8 mouse cellular contexts compared by ENCODE assay signal in the genomic region with DNA sequence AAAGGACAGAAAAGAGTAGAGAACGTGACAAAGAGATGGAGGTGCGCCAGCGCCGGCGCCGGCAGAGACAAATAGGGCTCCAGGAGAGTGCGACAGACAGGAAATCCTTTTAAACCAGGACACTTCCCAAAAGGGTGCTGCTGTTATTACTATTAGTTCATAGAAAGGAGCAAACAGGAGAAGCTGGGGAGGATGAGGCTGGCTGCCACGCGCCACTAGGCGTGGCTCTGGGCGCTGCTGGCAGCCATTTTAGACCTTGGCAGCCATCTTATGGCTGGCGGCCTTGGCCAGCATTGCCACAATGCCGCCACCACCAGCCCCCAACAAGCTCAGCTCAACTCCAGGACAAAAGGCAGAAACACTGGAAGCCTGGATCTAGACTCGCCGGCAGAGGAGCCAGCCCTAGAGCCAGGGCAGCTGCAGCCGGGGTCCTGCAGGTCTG. TPM values are rescaled to one million over a fixed set of nuclear protein-coding genes. Genes with fewer than 3 reads are reported as not detected.
DNase-seq lines count a peak whose midpoint lies in the region; ATAC-seq and TF ChIP-seq lines count a peak whose summit lies in the region.

No protein-coding gene starts in this region.

- H3K36me3 ChIP-seq in embryonic facial prominence, embryonic 10.5 days (replicated peaks): no peaks in the 10 kb centered on the region
- H3K36me3 ChIP-seq in lung, embryonic 15.5 days: peaks cover 18% of the 10 kb centered on the region; the same call in 1 of the 2 replicates

- peaks cover 62% of the 10 kb centered on the region for H3K4me1 ChIP-seq in embryonic facial prominence, embryonic 10.5 days
- H3K4me1 ChIP-seq in lung, embryonic 15.5 days: peaks cover 95% of the 10 kb centered on the region

- H3K27ac ChIP-seq in left cerebral cortex, adult 2 months: peak overlapping the region; percentile 87
- H3K27ac ChIP-seq in embryonic facial prominence, embryonic 10.5 days (replicated peaks): peak overlapping the region; percentile 79
- peak overlapping the region; percentile 76 for H3K27ac ChIP-seq in lung, embryonic 15.5 days

- H3K9me3 ChIP-seq in embryonic facial prominence, embryonic 10.5 days: no peaks in the 10 kb centered on the region
- no peaks in the 10 kb centered on the region for H3K9me3 ChIP-seq in lung, embryonic 15.5 days

- H3K9ac ChIP-seq in lung, embryonic 15.5 days: no peak overlapping the region

- no peak for ATAC-seq in lung, embryonic 15.5 days (ENCODE audit: borderline replicate concordance, extremely low read depth, low FRiP score, low TSS enrichment)
- no peak for ATAC-seq in CD4-positive, CD25-positive, alpha-beta regulatory T cell, adult 4 months
- ATAC-seq in megakaryocyte, adult 5-6 weeks (ENCODE audit: poor library complexity, severe bottlenecking): no peak

- no peak overlapping the region for H3K4me3 ChIP-seq in left cerebral cortex, adult 2 months
- H3K4me3 ChIP-seq in embryonic facial prominence, embryonic 10.5 days: no peak overlapping the region
- H3K4me3 ChIP-seq in lung, embryonic 15.5 days: no peak overlapping the region

- peaks cover 100% of the 10 kb centered on the region for H3K27me3 ChIP-seq in embryonic facial prominence, embryonic 10.5 days (replicated peaks; ENCODE audit: low read depth, poor library complexity, severe bottlenecking)
- no peaks in the 10 kb centered on the region for H3K27me3 ChIP-seq in lung, embryonic 15.5 days

- intact Hi-C loops in left cerebral cortex, adult 2 months (cut with DNase I): no loop called here
- intact Hi-C loops in left cerebral cortex, postnatal 10 days (cut with DNase I): no loop called here
- intact Hi-C loops in heart, postnatal 36 days (cut with DNase I): no loop called here

- WGBS in embryonic facial prominence, embryonic 10.5 days: 92% methylated on average over 16 of the region's 16 CpGs
- WGBS in lung, embryonic 15.5 days: 78% methylated on average over 16 of the region's 16 CpGs

- no peak for DNase-seq in left cerebral cortex, adult 2 months (ENCODE audit: extremely low spot score in 1 of 2, low spot score in 2 of 2)
- DNase-seq in left cerebral cortex, postnatal 10 days (ENCODE audit: extremely low spot score in 1 of 2, low spot score in 2 of 2): no peak
- no peak for DNase-seq in embryonic facial prominence, embryonic 10.5 days (ENCODE audit: low spot score)
- peak; percentile 65 to 66 for DNase-seq in heart, postnatal 36 days
- DNase-seq in spleen, postnatal 10 days (ENCODE audit: low spot score in 2 of 2): no peak

- no peak; the same call in 1 of the 2 replicates for TF ChIP-seq CTCF in left cerebral cortex, adult 2 months (IDR thresholded peaks at IDR 0.05)

- no peak overlapping the region for H3K4me2 ChIP-seq in lung, embryonic 15.5 days

RNA-seq across cellular contexts. Expression of a gene that starts 7.1 kb away (rescaled TPM):
- total RNA-seq in left cerebral cortex, adult 2 months (2021): not detected
- under 1 TPM in 1 of 2 experiments, not detected in 1; 0.51 TPM for total RNA-seq in left cerebral cortex, postnatal 10 days (2021)
- 1.6 and 3.6 TPM in 2 replicates for polyA plus RNA-seq in embryonic facial prominence, embryonic 10.5 days (2016; fragmentation: Nextera tagmentation; extraction: Ambion mirVana)
- total RNA-seq in heart, postnatal 36 days (2021): under 1 TPM in 1 of 2 experiments, not detected in 1; 0.44 TPM
- polyA plus RNA-seq in lung, embryonic 15.5 days (2015; fragmentation: Nextera tagmentation; extraction: Ambion mirVana): 3.4 and 4.4 TPM in 2 replicates
- polyA plus RNA-seq in CD4-positive, CD25-positive, alpha-beta regulatory T cell, adult 4 months (2017; shearing (Covaris generic)): 10 to 100 TPM; 24.3 to 28.6 TPM
- total RNA-seq in megakaryocyte, adult 5-6 weeks (2015): 40.4 and 45.2 TPM in 2 replicates
- 20.6 and 25.5 TPM in 2 replicates for total RNA-seq in megakaryocyte, adult 5-6 weeks (2017)

RNA-seq across cellular contexts. Expression of a gene that starts 28.7 kb away (rescaled TPM):
- 1 to 10 TPM; 1.6 to 2.6 TPM for total RNA-seq in left cerebral cortex, adult 2 months (2021)
- 1 to 10 TPM; 4.3 to 4.5 TPM for total RNA-seq in left cerebral cortex, postnatal 10 days (2021)
- polyA plus RNA-seq in embryonic facial prominence, embryonic 10.5 days (2016; fragmentation: Nextera tagmentation; extraction: Ambion mirVana): 4.3 and 5.5 TPM in 2 replicates
- 1 to 10 TPM; 5.4 to 5.7 TPM for total RNA-seq in heart, postnatal 36 days (2021)
- polyA plus RNA-seq in lung, embryonic 15.5 days (2015; fragmentation: Nextera tagmentation; extraction: Ambion mirVana): 11.9 and 12.1 TPM in 2 replicates
- 1 to 10 TPM; 2.0 to 2.6 TPM for polyA plus RNA-seq in CD4-positive, CD25-positive, alpha-beta regulatory T cell, adult 4 months (2017; shearing (Covaris generic))
- total RNA-seq in megakaryocyte, adult 5-6 weeks (2015): 69.0 and 69.9 TPM in 2 replicates
- 60.3 and 62.0 TPM in 2 replicates for total RNA-seq in megakaryocyte, adult 5-6 weeks (2017)

RNA-seq across cellular contexts. Expression of a gene that starts 42.3 kb away (rescaled TPM):
- 10 to 100 TPM; 95.5 to 96.8 TPM for total RNA-seq in left cerebral cortex, adult 2 months (2021)
- total RNA-seq in left cerebral cortex, postnatal 10 days (2021): 10 to 100 TPM; 77.0 to 77.9 TPM
- polyA plus RNA-seq in embryonic facial prominence, embryonic 10.5 days (2016; fragmentation: Nextera tagmentation; extraction: Ambion mirVana): 30.4 and 30.8 TPM in 2 replicates
- total RNA-seq in heart, postnatal 36 days (2021): 10 to 100 TPM; 27.3 to 30.1 TPM
- polyA plus RNA-seq in lung, embryonic 15.5 days (2015; fragmentation: Nextera tagmentation; extraction: Ambion mirVana): 20.2 and 21.6 TPM in 2 replicates
- polyA plus RNA-seq in CD4-positive, CD25-positive, alpha-beta regulatory T cell, adult 4 months (2017; shearing (Covaris generic)): 1 to 10 TPM; 8.1 to 9.1 TPM
- 42.8 and 43.0 TPM in 2 replicates for total RNA-seq in megakaryocyte, adult 5-6 weeks (2015)
- total RNA-seq in megakaryocyte, adult 5-6 weeks (2017): 31.8 and 36.8 TPM in 2 replicates

RNA-seq across cellular contexts. Expression of a gene that starts 43.8 kb away (rescaled TPM):
- 100 to 1,000 TPM; 108 to 115 TPM for total RNA-seq in left cerebral cortex, adult 2 months (2021)
- 100 to 1,000 TPM; 103 to 106 TPM for total RNA-seq in left cerebral cortex, postnatal 10 days (2021)
- 69.1 and 71.2 TPM in 2 replicates for polyA plus RNA-seq in embryonic facial prominence, embryonic 10.5 days (2016; fragmentation: Nextera tagmentation; extraction: Ambion mirVana)
- total RNA-seq in heart, postnatal 36 days (2021): 10 to 100 TPM; 36.1 to 39.2 TPM
- 57.5 and 58.4 TPM in 2 replicates for polyA plus RNA-seq in lung, embryonic 15.5 days (2015; fragmentation: Nextera tagmentation; extraction: Ambion mirVana)
- polyA plus RNA-seq in CD4-positive, CD25-positive, alpha-beta regulatory T cell, adult 4 months (2017; shearing (Covaris generic)): 10 to 100 TPM; 45.0 to 60.3 TPM
- 29.5 and 35.9 TPM in 2 replicates for total RNA-seq in megakaryocyte, adult 5-6 weeks (2015)
- total RNA-seq in megakaryocyte, adult 5-6 weeks (2017): 37.6 and 40.4 TPM in 2 replicates

Comparison
In these comparisons a context has a peak if more than half of its experiments do, and no peak if none do; other contexts are left out.
1. DNase-seq: peak in heart, postnatal 36 days (2 of 2); none in left cerebral cortex, adult 2 months (0 of 2), left cerebral cortex, postnatal 10 days (0 of 2), embryonic facial prominence, embryonic 10.5 days (single experiment) and spleen, postnatal 10 days (0 of 2).
2. RNA of a gene that starts 7.1 kb away (total RNA-seq): 20.6 to 45.2 TPM in megakaryocyte, adult 5-6 weeks; 0.51 TPM in left cerebral cortex, postnatal 10 days, 0.44 TPM in heart, postnatal 36 days and not detected in left cerebral cortex, adult 2 months; every median in the first group is over 10 times any median in the second.
3. RNA of a gene that starts 28.7 kb away (total RNA-seq): 60.3 to 69.9 TPM in megakaryocyte, adult 5-6 weeks; 5.4 to 5.7 TPM in heart, postnatal 36 days, 4.3 to 4.5 TPM in left cerebral cortex, postnatal 10 days and 1.6 to 2.6 TPM in left cerebral cortex, adult 2 months; every median in the first group is over 4 times any median in the second.
4. Peak in every context shown above with its lines, with median percentiles within 50 percentile points of each other: H3K27ac ChIP-seq.